7 mouse cellular contexts compared by ENCODE assay signal in genomic region chr7:44524502-44524901, GRCm38 (mm10). TPM values are rescaled to one million over a fixed set of nuclear protein-coding genes. Genes with fewer than 3 reads are reported as not detected.
A peak's percentile ranks its signal among the peaks of the same experiment; 100 is the strongest.
DNase-seq lines count a peak whose midpoint lies in the region; ATAC-seq lines count a peak whose summit lies in the region.

Mybpc2 (minus strand) TSS chr7:44524656.

- H3K4me3 ChIP-seq in embryonic facial prominence, embryonic 13.5 days, result no peak within 1 kb of the TSS
- peak within 1 kb of the TSS; percentile 21 for H3K4me3 ChIP-seq in intestine, embryonic 16.5 days (ENCODE audit: low read length)

- DNase-seq in heart, adult 11 months, result peak; percentile 94
- peak; percentile 45 for DNase-seq in lung, postnatal 36 days
- no peak for DNase-seq in urinary bladder, postnatal 36 days (ENCODE audit: low spot score in 2 of 2)
- no peak for DNase-seq in layer of hippocampus, postnatal 36 days
- no peak for DNase-seq in layer of hippocampus, postnatal 14 days (ENCODE audit: low spot score in 2 of 2)

- peaks cover 27% of the 10 kb centered on the region for H3K4me1 ChIP-seq in embryonic facial prominence, embryonic 13.5 days
- peaks cover 16% of the 10 kb centered on the region for H3K4me1 ChIP-seq in intestine, embryonic 16.5 days (ENCODE audit: control insufficient read depth, insufficient read depth, low read length)

- no peak within 1 kb of the TSS for H3K27ac ChIP-seq in embryonic facial prominence, embryonic 13.5 days
- H3K27ac ChIP-seq in intestine, embryonic 16.5 days (ENCODE audit: low read length), result no peak within 1 kb of the TSS

- H3K27me3 ChIP-seq in embryonic facial prominence, embryonic 13.5 days, result peaks cover 84% of the 10 kb centered on the region
- peaks cover 34% of the 10 kb centered on the region for H3K27me3 ChIP-seq in intestine, embryonic 16.5 days (replicated peaks; ENCODE audit: control insufficient read depth, insufficient read depth, low read length)

- peak within 1 kb of the TSS; percentile 24; the same call in 1 of the 2 replicates for H3K4me2 ChIP-seq in embryonic facial prominence, embryonic 13.5 days
- peak within 1 kb of the TSS; percentile 43 for H3K4me2 ChIP-seq in intestine, embryonic 16.5 days (ENCODE audit: low read depth, low read length)

- no peak for ATAC-seq in embryonic facial prominence, embryonic 13.5 days (ENCODE audit: insufficient number of reproducible peaks, insufficient read depth, low FRiP score, low TSS enrichment, low read depth)
- no peak for ATAC-seq in intestine, embryonic 16.5 days

- WGBS in embryonic facial prominence, embryonic 13.5 days, result 26% methylated on average over 12 of the region's 12 CpGs
- 34% methylated on average over 12 of the region's 12 CpGs for WGBS in intestine, embryonic 16.5 days

- H3K9me3 ChIP-seq in embryonic facial prominence, embryonic 13.5 days, result no peaks in the 10 kb centered on the region
- no peaks in the 10 kb centered on the region for H3K9me3 ChIP-seq in intestine, embryonic 16.5 days (ENCODE audit: control insufficient read depth, low read length)

- H3K36me3 ChIP-seq in embryonic facial prominence, embryonic 13.5 days, result no peaks in the 10 kb centered on the region
- H3K36me3 ChIP-seq in intestine, embryonic 16.5 days (ENCODE audit: control insufficient read depth, insufficient read depth, low read length), result no peaks in the 10 kb centered on the region

- H3K9ac ChIP-seq in embryonic facial prominence, embryonic 13.5 days, result 0 out of 2 replicates have a peak within 1 kb of the TSS, but pooled peaks have one; percentile 52
- H3K9ac ChIP-seq in intestine, embryonic 16.5 days (ENCODE audit: low read depth, low read length), result peak within 1 kb of the TSS; percentile 58

RNA-seq across cellular contexts. Expression of gene Mybpc2, which starts in this region (rescaled TPM):
- polyA plus RNA-seq in embryonic facial prominence, embryonic 13.5 days (2015; fragmentation: Nextera tagmentation; extraction: Ambion mirVana), result 0.13 and 0.14 TPM in 2 replicates
- polyA plus RNA-seq in intestine, embryonic 16.5 days (2015; fragmentation: Nextera tagmentation; extraction: Ambion mirVana), result 0.38 and 0.45 TPM in 2 replicates
- total RNA-seq in layer of hippocampus, postnatal 36 days (2021), result under 1 TPM in 1 of 2 experiments, not detected in 1; 0.12 TPM
- under 1 TPM in 1 of 2 experiments, not detected in 1; 0.10 TPM for total RNA-seq in layer of hippocampus, postnatal 14 days (2021)

Comparison
In these comparisons a context has a peak if more than half of its experiments do, and no peak if none do; other contexts are left out.
1. DNase-seq: peak in heart, adult 11 months (single experiment) and lung, postnatal 36 days (single experiment); none in urinary bladder, postnatal 36 days (0 of 2), layer of hippocampus, postnatal 36 days (0 of 2) and layer of hippocampus, postnatal 14 days (0 of 2).